Mouse (Mus musculus): ENCODE data around the gene Tlr8. TPM values are rescaled to one million over a fixed set of nuclear protein-coding genes. Genes with fewer than 3 reads are reported as not detected.

Tlr8 gene
- polyA plus RNA-seq (2012; rRNA removed; ENCODE audit: low replicate concordance): 1.2 and 4.3 TPM in 2 replicates

DNA sequence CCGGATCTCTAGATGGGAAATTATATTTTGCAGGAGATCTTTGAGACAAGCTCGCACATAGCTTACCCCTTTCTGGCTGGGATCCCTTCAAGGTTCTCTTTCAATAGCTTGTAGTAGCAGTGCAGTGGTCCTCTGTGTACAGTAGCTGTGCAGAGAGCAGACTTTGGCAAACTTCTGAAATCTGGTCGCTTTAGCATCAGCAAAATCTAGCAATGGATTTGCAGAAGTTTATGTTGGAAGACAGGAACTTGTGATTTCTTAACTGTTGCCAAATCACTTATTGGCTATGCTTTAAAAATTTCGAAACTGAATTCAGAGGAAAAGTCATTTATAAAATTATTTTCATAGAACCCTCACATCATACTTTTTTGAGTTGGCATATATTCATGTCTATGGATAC, at the start of gene Tlr8:
Gene Tlr8 (minus strand): TSS at position 244 of the 400 bp plus-strand sequence.

DNA sequence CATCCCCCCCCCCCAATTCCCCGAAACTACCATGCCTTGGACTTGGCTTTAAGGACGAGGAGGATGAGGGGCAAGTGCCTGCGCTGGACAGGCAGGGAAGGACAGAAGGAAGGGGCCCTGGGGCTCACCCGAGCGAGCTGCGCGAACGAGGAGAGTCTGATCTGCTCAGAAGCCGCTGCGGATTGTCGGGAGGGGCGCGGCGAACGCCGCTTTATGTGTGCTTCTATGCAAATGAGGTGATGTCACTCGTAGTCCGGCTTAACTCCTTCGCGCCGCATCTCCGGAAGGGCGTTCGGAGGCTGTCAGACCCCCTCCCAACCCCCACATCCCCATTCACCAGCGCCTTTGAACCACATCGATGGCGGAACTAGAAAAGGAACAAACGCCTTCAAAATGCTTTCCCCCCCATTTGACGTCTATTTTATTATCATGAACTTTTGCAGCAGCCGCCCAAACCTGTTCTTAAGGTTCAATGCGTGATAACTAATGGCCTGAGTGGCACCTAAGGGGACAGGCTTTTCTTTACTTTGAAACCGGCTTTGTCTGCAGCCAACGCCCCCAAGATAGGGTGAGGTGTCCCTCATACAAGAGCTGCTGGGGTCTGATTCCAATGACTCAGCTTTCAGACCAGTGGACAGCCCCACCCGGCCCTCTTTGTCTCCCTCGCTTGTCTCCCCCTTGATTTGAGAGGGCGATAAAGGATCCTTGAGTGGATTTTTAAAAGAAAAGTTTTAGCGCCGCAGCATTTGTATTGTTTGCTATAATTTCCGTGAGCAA, 55.0 kb downstream of the Tlr8 start, which contains the start of gene Tmsb4x:
Gene Tmsb4x (minus strand): TSS at position 338 of the 777 bp plus-strand sequence.

Other genes with a start within 250 kb of the Tlr8 start
- gene Tmsb4x, start 55.0 kb downstream of the Tlr8 start, polyA plus RNA-seq (2012; rRNA removed; ENCODE audit: low replicate concordance): 261 and 445 TPM in 2 replicates
- gene Tlr7, start 66.2 kb upstream of the Tlr8 start, polyA plus RNA-seq (2012; rRNA removed; ENCODE audit: low replicate concordance): 1.8 and 3.1 TPM in 2 replicates
- gene Prps2, start 118.4 kb upstream of the Tlr8 start, polyA plus RNA-seq (2012; rRNA removed; ENCODE audit: low replicate concordance): 10.1 and 17.3 TPM in 2 replicates